15 mouse cellular contexts compared by ENCODE assay signal in the genomic region with DNA sequence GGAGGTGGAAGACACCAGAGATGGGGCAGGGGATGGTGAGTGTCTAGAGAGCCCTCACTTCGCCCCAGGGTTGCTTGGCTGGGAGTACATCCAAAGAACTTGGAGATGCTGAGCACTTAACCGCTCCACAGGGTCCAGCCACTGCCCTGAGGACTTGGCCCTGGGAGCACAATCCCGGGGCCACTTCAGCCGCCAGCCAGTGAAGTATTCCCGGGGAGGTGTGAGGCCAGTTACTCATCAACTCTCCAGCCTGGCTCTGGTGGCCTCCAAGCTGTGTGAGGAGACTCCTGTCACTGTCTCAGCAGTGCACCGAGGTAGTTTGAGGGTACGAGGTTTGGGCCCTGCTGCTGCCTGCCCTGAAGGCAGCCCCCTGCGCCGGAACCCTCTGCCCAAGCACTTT.
"Had no signal": no experiment of that assay in that cellular context is flagged by ENCODE, and none has a peak within 500 bp of the region (broad histone marks: within the 10 kb centered on the region; RNA-seq: fewer than 3 reads in every experiment).

No protein-coding gene starts in this region.

- DNase-seq: lung, adult 2 months; lung, postnatal 36 days; right cerebral cortex, adult 18-20 months; right cerebral cortex, postnatal 25 days; thymus, postnatal 4 days had no signal

- H3K4me3 ChIP-seq: intestine, embryonic 15.5 days; left cerebral cortex, adult 2 months; limb, embryonic 10.5 days; liver, embryonic 15.5 days; midbrain, embryonic 13.5 days; myocyte; neural tube, embryonic 15.5 days had no signal

- H3K4me2 ChIP-seq: intestine, embryonic 15.5 days; liver, embryonic 11.5 days; liver, embryonic 15.5 days; midbrain, embryonic 13.5 days; neural tube, embryonic 15.5 days had no signal

- ATAC-seq: intestine, embryonic 15.5 days; lung, postnatal 0 days; midbrain, embryonic 13.5 days had no signal

- H3K9me3 ChIP-seq: intestine, embryonic 15.5 days; limb, embryonic 10.5 days; liver, embryonic 15.5 days; midbrain, embryonic 13.5 days; neural tube, embryonic 15.5 days had no signal

- H3K27me3 ChIP-seq: intestine, embryonic 15.5 days; neural tube, embryonic 15.5 days had no signal

- H3K9ac ChIP-seq: intestine, embryonic 15.5 days; liver, embryonic 15.5 days; midbrain, embryonic 13.5 days; neural tube, embryonic 15.5 days had no signal

- H3K27ac ChIP-seq: intestine, embryonic 15.5 days; left cerebral cortex, adult 2 months; liver, embryonic 15.5 days; stomach, postnatal 0 days had no signal
